Mouse (Mus musculus): Measurements from ENCODE around the gene Ctc1. TPM values are rescaled to one million over a fixed set of nuclear protein-coding genes. Genes with fewer than 3 reads are reported as not detected.
A peak's percentile ranks its signal among the peaks of the same experiment; 100 is the strongest.

The Ctc1 gene
- polyA plus RNA-seq, 1 experiment = 35.0 TPM

DNA sequence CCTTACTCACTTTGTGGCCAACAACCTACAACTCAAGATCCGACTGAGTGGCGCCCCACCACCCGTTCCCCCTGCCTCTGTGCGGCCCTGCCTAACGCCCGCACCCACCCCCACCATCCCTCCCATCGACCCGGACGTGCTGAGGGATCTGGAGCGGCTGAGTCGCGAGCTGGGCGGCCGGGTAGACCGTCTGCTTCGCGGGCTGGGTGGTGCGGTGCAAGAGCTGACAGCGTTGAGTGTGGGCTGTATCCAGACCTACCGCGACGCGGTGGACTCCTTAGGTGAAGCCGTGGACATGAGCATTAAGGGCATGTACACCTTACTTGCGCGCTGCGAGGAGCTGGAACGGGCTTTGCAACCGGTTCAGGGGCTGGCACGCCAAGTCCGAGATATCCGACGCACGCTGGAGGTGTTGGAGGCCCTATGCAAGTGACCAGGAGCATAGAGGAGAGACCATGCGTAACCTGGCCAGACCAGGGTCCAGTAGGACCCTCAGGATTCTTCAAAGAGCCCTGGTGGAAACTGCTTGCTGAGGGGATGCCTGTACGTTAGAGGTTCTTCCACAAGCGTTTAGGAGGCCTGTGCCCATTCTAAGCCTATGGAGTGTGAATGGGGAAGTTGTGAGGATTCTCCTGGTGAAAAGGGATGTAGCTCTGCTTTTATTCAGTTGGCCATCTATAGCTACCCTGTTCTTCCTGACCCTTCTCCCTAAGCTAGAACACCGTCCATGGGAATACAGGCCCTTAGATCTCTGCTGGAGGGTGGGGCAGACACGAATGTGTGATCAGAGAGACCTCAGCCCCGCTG is 44.9 kb downstream of the Ctc1 start:
- TF ChIP-seq CEBPB (IDR thresholded peaks at IDR 0.05; ENCODE audit: low read depth) = no peak
- no peak for TF ChIP-seq MYOD1 (IDR thresholded peaks at IDR 0.05; ENCODE audit: control insufficient read depth, insufficient read length, low read depth)
- TF ChIP-seq MYOG (IDR thresholded peaks at IDR 0.05; ENCODE audit: control insufficient read depth, extremely low read depth, insufficient read length) = no peak
- TF ChIP-seq FOSL1 (IDR thresholded peaks at IDR 0.05; ENCODE audit: insufficient read depth, low read length, poor library complexity, severe bottlenecking) = no peak
- no peak for TF ChIP-seq MAX (IDR thresholded peaks at IDR 0.05)
- TF ChIP-seq USF1 (IDR thresholded peaks at IDR 0.05; ENCODE audit: low read depth) = no peak
- TF ChIP-seq CTCF (IDR thresholded peaks at IDR 0.05; ENCODE audit: control insufficient read depth, insufficient read depth, insufficient read length) = no peak

DNA sequence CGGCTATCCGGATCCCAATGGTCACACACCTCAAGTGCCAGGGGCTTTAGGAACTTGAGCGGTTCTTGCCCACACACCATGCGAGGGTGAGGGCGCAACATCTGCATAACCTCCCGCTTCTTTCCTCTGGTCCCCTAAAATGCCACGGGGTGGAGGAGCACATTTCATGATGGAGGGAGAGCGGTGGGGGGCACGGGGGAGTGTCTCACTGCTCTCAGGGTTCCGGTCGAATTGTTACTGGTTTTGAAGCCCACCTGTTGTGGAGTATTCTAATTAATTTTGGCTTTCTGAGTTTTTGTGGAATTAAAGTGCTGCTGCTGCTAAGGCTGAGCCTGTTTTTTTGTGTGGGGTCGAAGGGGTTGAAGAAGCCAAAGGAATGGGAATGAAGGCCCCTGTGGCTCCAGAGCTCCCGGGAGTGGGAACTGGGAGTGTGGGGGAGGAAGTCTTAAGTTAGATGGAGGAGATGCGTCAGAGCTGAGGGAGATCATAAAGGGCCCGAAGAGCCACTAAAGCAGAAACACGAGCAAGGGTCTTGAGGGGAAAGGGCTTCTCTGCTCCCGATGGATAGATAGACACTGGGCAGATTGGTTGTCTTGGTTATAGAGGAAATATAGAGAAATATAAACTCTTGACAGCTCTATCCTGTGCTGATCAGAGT is 45.7 kb downstream of the Ctc1 start:
- no peaks in the 10 kb centered on the region for H3K79me3 ChIP-seq (ENCODE audit: low read depth)
- H3K27me3 ChIP-seq (ENCODE audit: control insufficient read depth, insufficient read depth, insufficient read length) = no peaks in the 10 kb centered on the region
- TF ChIP-seq MYOD1 (IDR thresholded peaks at IDR 0.05; ENCODE audit: control insufficient read depth, insufficient read length, low read depth) (no peak), CEBPB (IDR thresholded peaks at IDR 0.05; ENCODE audit: low read depth) (no peak)
- peaks cover 9% of the 10 kb centered on the region for H3K79me2 ChIP-seq (ENCODE audit: control insufficient read depth, insufficient read depth)
- no peaks in the 10 kb centered on the region for H3K36me3 ChIP-seq (ENCODE audit: control insufficient read depth, insufficient read depth)
- H3K4me3 ChIP-seq (ENCODE audit: insufficient read depth, poor library complexity, severe bottlenecking) = no peak overlapping the region
- H3ac ChIP-seq (ENCODE audit: control insufficient read depth, insufficient read length, low read depth) = no peak overlapping the region

More for the DNA sequence above, 44.9 kb downstream of the Ctc1 start:
- Histone ChIP-seq H3K4me3 (ENCODE audit: insufficient read depth, poor library complexity, severe bottlenecking) (peak overlapping the region; percentile 93), H3ac (ENCODE audit: control insufficient read depth, insufficient read length, low read depth) (peak overlapping the region; percentile 93), H3K36me3 (ENCODE audit: control insufficient read depth, insufficient read depth) (no peaks in the 10 kb centered on the region), H3K27me3 (ENCODE audit: control insufficient read depth, insufficient read depth, insufficient read length) (no peaks in the 10 kb centered on the region), H3K79me2 (ENCODE audit: control insufficient read depth, insufficient read depth) (peaks cover 9% of the 10 kb centered on the region), H3K79me3 (ENCODE audit: low read depth) (no peaks in the 10 kb centered on the region)

DNA sequence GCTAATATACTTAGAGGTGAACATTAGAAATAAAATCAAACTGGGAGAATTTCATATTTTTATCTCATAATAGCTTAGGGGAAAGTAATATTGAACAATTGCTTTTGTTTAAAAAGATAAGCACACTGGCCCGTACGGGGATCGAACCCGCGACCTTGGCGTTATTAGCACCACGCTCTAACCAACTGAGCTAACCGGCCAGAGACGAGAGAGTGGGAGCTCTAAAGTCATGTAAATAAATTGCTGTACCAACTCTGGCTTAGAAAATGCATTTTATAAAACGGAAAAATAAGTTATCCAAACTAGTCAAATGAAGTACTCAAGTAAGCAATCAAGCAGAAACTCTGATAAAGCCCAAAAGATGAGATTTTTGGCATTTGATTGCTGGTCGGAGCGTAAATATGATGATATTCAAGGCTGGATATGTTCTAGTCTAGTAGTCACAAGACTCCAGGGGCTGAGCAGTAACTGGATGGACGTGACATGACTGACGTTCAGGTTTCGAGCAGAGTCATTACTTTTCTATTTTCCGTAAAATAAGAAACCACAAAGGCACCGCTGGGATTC is 46.6 kb downstream of the Ctc1 start:
- Histone ChIP-seq H3ac (ENCODE audit: control insufficient read depth, insufficient read length, low read depth) (peak overlapping the region; percentile 15), H3K79me2 (ENCODE audit: control insufficient read depth, insufficient read depth) (peaks cover 9% of the 10 kb centered on the region), H3K79me3 (ENCODE audit: low read depth) (no peaks in the 10 kb centered on the region), H3K36me3 (ENCODE audit: control insufficient read depth, insufficient read depth) (no peaks in the 10 kb centered on the region), H3K27me3 (ENCODE audit: control insufficient read depth, insufficient read depth, insufficient read length) (no peaks in the 10 kb centered on the region), H3K4me3 (ENCODE audit: insufficient read depth, poor library complexity, severe bottlenecking) (peak overlapping the region; percentile 2)
- TF ChIP-seq MYOG (IDR thresholded peaks at IDR 0.05; ENCODE audit: control insufficient read depth, extremely low read depth, insufficient read length) (no peak), CEBPB (IDR thresholded peaks at IDR 0.05; ENCODE audit: low read depth) (peak; percentile 20)

DNA sequence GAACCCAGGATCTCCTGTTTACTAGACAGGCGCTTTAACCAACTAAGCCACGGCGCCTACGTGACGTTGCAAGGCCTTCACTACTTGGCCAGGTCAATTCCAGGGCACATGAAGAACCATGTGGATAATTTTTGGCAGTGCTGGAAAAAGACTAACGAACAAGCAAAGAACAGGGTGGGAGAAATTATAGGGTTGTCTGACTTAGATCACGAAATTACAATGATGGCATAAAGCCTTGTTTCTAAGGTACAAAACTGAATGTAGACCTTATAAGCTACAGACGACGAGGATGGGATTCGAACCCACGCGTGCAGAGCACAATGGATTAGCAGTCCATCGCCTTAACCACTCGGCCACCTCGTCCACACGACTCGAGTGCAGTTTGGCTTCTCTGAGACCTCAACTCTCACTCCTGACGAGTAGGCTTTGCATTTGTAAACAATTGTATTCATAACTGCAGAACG is 47.1 kb downstream of the Ctc1 start:
- Histone ChIP-seq H3K79me3 (ENCODE audit: low read depth) (no peaks in the 10 kb centered on the region), H3ac (ENCODE audit: control insufficient read depth, insufficient read length, low read depth) (peak overlapping the region; percentile 33), H3K36me3 (ENCODE audit: control insufficient read depth, insufficient read depth) (no peaks in the 10 kb centered on the region), H3K4me3 (ENCODE audit: insufficient read depth, poor library complexity, severe bottlenecking) (peak overlapping the region; percentile 55), H3K79me2 (ENCODE audit: control insufficient read depth, insufficient read depth) (peaks cover 9% of the 10 kb centered on the region), H3K27me3 (ENCODE audit: control insufficient read depth, insufficient read depth, insufficient read length) (no peaks in the 10 kb centered on the region)
- TF ChIP-seq MYOD1 (IDR thresholded peaks at IDR 0.05; ENCODE audit: control insufficient read depth, insufficient read length, low read depth) = no peak
- peak; percentile 22 for TF ChIP-seq CEBPB (IDR thresholded peaks at IDR 0.05; ENCODE audit: low read depth)

DNA sequence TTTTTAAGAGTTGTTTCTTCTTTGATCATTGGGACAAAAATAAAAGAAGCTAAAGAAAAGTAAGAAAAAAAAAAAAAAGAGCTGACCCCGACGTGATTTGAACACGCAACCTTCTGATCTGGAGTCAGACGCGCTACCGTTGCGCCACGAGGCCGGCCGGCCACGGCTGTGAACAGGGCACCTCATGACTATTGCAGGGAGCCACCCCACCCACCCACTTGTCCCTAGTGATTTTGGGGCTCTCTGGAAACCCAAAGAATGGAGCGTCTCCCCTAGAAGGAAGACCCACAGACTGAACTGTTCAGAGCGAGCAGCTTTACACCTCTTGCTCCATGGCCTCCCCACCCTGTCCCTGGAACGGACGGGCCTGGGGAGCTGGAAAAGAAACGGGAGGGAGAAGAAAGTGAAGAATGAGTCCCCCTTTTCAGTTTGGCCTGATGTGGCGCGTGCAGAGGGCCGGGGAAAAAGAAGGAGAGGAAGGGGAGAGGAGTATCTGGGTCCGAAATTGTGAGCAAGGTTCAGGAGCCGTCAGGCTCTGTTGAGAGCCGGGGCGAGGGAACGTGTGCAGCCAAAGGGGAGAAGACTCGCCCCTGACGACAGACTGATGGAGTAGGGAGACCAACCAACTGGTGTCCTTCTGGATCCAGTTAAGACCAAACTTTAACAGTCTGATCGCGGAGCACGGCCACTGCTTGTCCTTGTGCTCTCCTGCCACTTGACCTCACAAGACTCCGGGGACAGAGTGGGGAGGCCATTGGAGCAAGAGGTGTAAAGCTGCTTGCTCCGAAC is 47.9 kb downstream of the Ctc1 start:
- Histone ChIP-seq H3K79me3 (ENCODE audit: low read depth) (no peaks in the 10 kb centered on the region), H3K36me3 (ENCODE audit: control insufficient read depth, insufficient read depth) (no peaks in the 10 kb centered on the region), H3ac (ENCODE audit: control insufficient read depth, insufficient read length, low read depth) (peak overlapping the region; percentile 64), H3K4me3 (ENCODE audit: insufficient read depth, poor library complexity, severe bottlenecking) (peak overlapping the region; percentile 55), H3K27me3 (ENCODE audit: control insufficient read depth, insufficient read depth, insufficient read length) (no peaks in the 10 kb centered on the region), H3K79me2 (ENCODE audit: control insufficient read depth, insufficient read depth) (peaks cover 9% of the 10 kb centered on the region)
- TF ChIP-seq FOSL1 (IDR thresholded peaks at IDR 0.05; ENCODE audit: insufficient read depth, low read length, poor library complexity, severe bottlenecking) (no peak), CEBPB (IDR thresholded peaks at IDR 0.05; ENCODE audit: low read depth) (no peak), CTCF (IDR thresholded peaks at IDR 0.05; ENCODE audit: control insufficient read depth, insufficient read depth, insufficient read length) (no peak), MYOG (IDR thresholded peaks at IDR 0.05; ENCODE audit: control insufficient read depth, extremely low read depth, insufficient read length) (no peak), USF1 (IDR thresholded peaks at IDR 0.05; ENCODE audit: low read depth) (no peak), MYOD1 (IDR thresholded peaks at IDR 0.05; ENCODE audit: control insufficient read depth, insufficient read length, low read depth) (no peak), MAX (IDR thresholded peaks at IDR 0.05) (no peak)
